Comparison of ENCODE assay signal across 16 mouse cellular contexts in the genomic region with DNA sequence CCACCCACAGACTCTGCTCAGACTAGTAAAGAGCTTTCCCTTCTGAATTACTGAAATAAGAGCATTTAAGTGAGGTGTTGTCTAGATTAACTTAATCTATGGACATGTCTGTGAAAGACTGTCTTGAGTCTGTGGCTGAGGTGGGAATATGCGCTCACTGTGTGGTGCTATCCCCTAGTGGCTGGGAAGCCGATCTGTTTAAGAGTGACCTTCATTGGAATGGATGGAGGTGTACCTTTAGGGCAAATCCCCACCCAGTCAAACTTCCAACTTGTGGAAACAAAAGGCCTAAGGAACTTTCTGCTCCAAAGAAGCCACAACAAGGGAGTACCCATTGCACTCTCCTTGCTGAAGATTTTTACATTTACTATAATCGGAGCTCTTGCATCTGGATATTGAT.
"Had no signal": no experiment of that assay in that cellular context is flagged by ENCODE, and none has a peak within 500 bp of the region (broad histone marks: within the 10 kb centered on the region; RNA-seq: fewer than 3 reads in every experiment).

No protein-coding gene starts in this region.

- DNase-seq: lung, adult 18-20 months; lung, embryonic 14.5 days; lung, postnatal 10 days; lung, postnatal 4 days; retina, postnatal 1 day; right cerebral cortex, adult 18-20 months; right cerebral cortex, postnatal 25 days; right cerebral cortex, postnatal 4 days; spleen, adult 18-20 months; thymus, adult 18-20 months; thymus, postnatal 14 days; thymus, postnatal 36 days had no signal

- H3K36me3 ChIP-seq: midbrain, embryonic 13.5 days; midbrain, embryonic 15.5 days had no signal

- ATAC-seq: midbrain, embryonic 13.5 days; midbrain, embryonic 15.5 days had no signal

- H3K9ac ChIP-seq: lung, embryonic 14.5 days; midbrain, embryonic 13.5 days; midbrain, embryonic 15.5 days; neural tube, embryonic 12.5 days had no signal

- H3K4me2 ChIP-seq: lung, embryonic 14.5 days; midbrain, embryonic 11.5 days; midbrain, embryonic 13.5 days; midbrain, embryonic 15.5 days; neural tube, embryonic 12.5 days had no signal

- H3K4me3 ChIP-seq: midbrain, embryonic 13.5 days; midbrain, embryonic 15.5 days; neural tube, embryonic 12.5 days had no signal

- H3K9me3 ChIP-seq: midbrain, embryonic 13.5 days; midbrain, embryonic 15.5 days; neural tube, embryonic 12.5 days had no signal

- H3K4me1 ChIP-seq: midbrain, embryonic 13.5 days; midbrain, embryonic 15.5 days; neural tube, embryonic 12.5 days had no signal

- H3K27me3 ChIP-seq: midbrain, embryonic 13.5 days; midbrain, embryonic 15.5 days; neural tube, embryonic 12.5 days had no signal

- H3K27ac ChIP-seq: midbrain, embryonic 13.5 days; midbrain, embryonic 15.5 days; neural tube, embryonic 12.5 days had no signal
